Mouse (Mus musculus): ENCODE data around the gene Prkca.

Gene Prkca

GRCm38 (mm10) chr11:107996896-107997670, 346.6 kb downstream of the Prkca start:
- no peak for DNase-seq (ENCODE audit: low spot score)

GRCm38 (mm10) chr11:107994487-107994886, 349.2 kb downstream of the Prkca start:
- peak; percentile 31 for DNase-seq (ENCODE audit: low spot score)

GRCm38 (mm10) chr11:107993792-107994191, 349.9 kb downstream of the Prkca start:
- no peak for DNase-seq (ENCODE audit: low spot score)

GRCm38 (mm10) chr11:107992500-107992899, 351.2 kb downstream of the Prkca start:
- DNase-seq (ENCODE audit: low spot score), result no peak

- no peak for DNase-seq (ENCODE audit: low spot score)
These were observed 351.7 kb downstream of the Prkca start for GRCm38 (mm10) chr11:107991990-107992389.

- DNase-seq (ENCODE audit: low spot score), result no peak
These were observed 354.5 kb downstream of the Prkca start for GRCm38 (mm10) chr11:107989241-107989640.

- peak; percentile 54 for DNase-seq (ENCODE audit: low spot score)
These were observed 357.8 kb downstream of the Prkca start for GRCm38 (mm10) chr11:107985941-107986340.

- DNase-seq (ENCODE audit: low spot score), result no peak
These were observed 359.8 kb downstream of the Prkca start for GRCm38 (mm10) chr11:107983883-107984282.

GRCm38 (mm10) chr11:107983224-107983623, 360.5 kb downstream of the Prkca start:
- DNase-seq (ENCODE audit: low spot score), result no peak

- DNase-seq (ENCODE audit: low spot score), result no peak
These were observed 361.4 kb downstream of the Prkca start for GRCm38 (mm10) chr11:107982225-107982896.

- DNase-seq (ENCODE audit: low spot score), result no peak
These were observed 364.1 kb downstream of the Prkca start for GRCm38 (mm10) chr11:107979497-107980174.

- no peak for DNase-seq (ENCODE audit: low spot score)
These were observed 373.8 kb downstream of the Prkca start for GRCm38 (mm10) chr11:107969943-107970342.

GRCm38 (mm10) chr11:107968147-107968546, 375.6 kb downstream of the Prkca start:
- DNase-seq (ENCODE audit: low spot score), result no peak

GRCm38 (mm10) chr11:107966229-107966628, 377.5 kb downstream of the Prkca start:
- no peak for DNase-seq (ENCODE audit: low spot score)

- no peak for DNase-seq (ENCODE audit: low spot score)
These were observed 378.3 kb downstream of the Prkca start for GRCm38 (mm10) chr11:107965449-107965848.

- DNase-seq (ENCODE audit: low spot score), result no peak
These were observed 386.0 kb downstream of the Prkca start for GRCm38 (mm10) chr11:107957566-107958350.

- no peak for DNase-seq (ENCODE audit: low spot score)
These were observed 388.3 kb downstream of the Prkca start for GRCm38 (mm10) chr11:107955191-107956062.

GRCm38 (mm10) chr11:107951431-107951830, 392.3 kb downstream of the Prkca start:
- no peak for DNase-seq (ENCODE audit: low spot score)

GRCm38 (mm10) chr11:107950658-107951057, 393.1 kb downstream of the Prkca start:
- DNase-seq (ENCODE audit: low spot score), result no peak

- DNase-seq (ENCODE audit: low spot score), result no peak
These were observed 393.5 kb downstream of the Prkca start for GRCm38 (mm10) chr11:107950211-107950610.

- no peak for DNase-seq (ENCODE audit: low spot score)
These were observed 395.8 kb downstream of the Prkca start for GRCm38 (mm10) chr11:107947951-107948350.
